Mouse (Mus musculus) limb, embryonic 10.5 days (tissue): ENCODE data around the gene Mfap4. TPM values are rescaled to one million over a fixed set of nuclear protein-coding genes. Genes with fewer than 3 reads are reported as not detected.

Source experiments
- DNase-seq: peaks from one replicate; pipeline ENCODE4 v3.0.0-alpha.2; 2017; ENCODE audit warnings: low spot score
- H3K27ac ChIP-seq: fragments of 300-500 bp; sonication (generic); 2 replicates; pipeline ENCODE4 v1.5.1; 2016; ENCODE audit warnings: mild to moderate bottlenecking
- H3K27me3 ChIP-seq: fragments of 300-500 bp; sonication (generic); 2 replicates; pipeline ENCODE4 v1.6.1; 2016; ENCODE audit warnings: low read depth, mild to moderate bottlenecking; ENCODE audit not compliant: poor library complexity, severe bottlenecking
- H3K36me3 ChIP-seq: fragments of 300-500 bp; sonication (generic); 2 replicates; pipeline ENCODE4 v1.6.1; 2016; ENCODE audit warnings: mild to moderate bottlenecking, moderate library complexity
- H3K4me1 ChIP-seq: fragments of 300-500 bp; sonication (generic); 2 replicates; pipeline ENCODE4 v1.6.1; 2016
- H3K4me3 ChIP-seq: fragments of 300-500 bp; sonication (generic); 2 replicates; pipeline ENCODE4 v1.5.1; 2016; ENCODE audit warnings: mild to moderate bottlenecking, moderate library complexity
- H3K9me3 ChIP-seq: fragments of 300-500 bp; sonication (generic); replicated peaks from 2 replicates; pipeline ENCODE4 v1.6.1; 2016; ENCODE audit warnings: mild to moderate bottlenecking
- WGBS: fragments of 180-500 bp; shearing (Covaris S2); methylation state at CpG from one replicate; pipeline ENCODE4 v1.1.7; 2016; 5-methylcytosine and 5-hydroxymethylcytosine counted together
- polyA plus RNA-seq: library from polyadenylated mRNA; unstranded; fragments of >200 nt; fragmentation: Nextera tagmentation; extraction: Ambion mirVana; gene quantifications from 2 replicates; pipeline ENCODE4 v1.2.1, GENCODE M21; 2016

Mfap4 gene
- polyA plus RNA-seq, 1 experiment from 2014 or later = 208 TPM

GRCm38 (mm10) chr11:61468534-61468933 is 16.7 kb upstream of the Mfap4 start:
- H3K4me1 ChIP-seq = peaks cover 10% of the 10 kb centered on the region
- H3K4me3 ChIP-seq = no peak overlapping the region
- H3K27ac ChIP-seq = no peak overlapping the region
- 90% methylated on average over 4 of the region's 4 CpGs for WGBS
- no peaks in the 10 kb centered on the region for H3K36me3 ChIP-seq
- no peaks in the 10 kb centered on the region for H3K9me3 ChIP-seq
- no peak for DNase-seq
- H3K27me3 ChIP-seq = no peaks in the 10 kb centered on the region

GRCm38 (mm10) chr11:61469317-61469917 is 15.8 kb upstream of the Mfap4 start:
- H3K36me3 ChIP-seq = no peaks in the 10 kb centered on the region
- H3K27me3 ChIP-seq = no peaks in the 10 kb centered on the region
- H3K9me3 ChIP-seq = no peaks in the 10 kb centered on the region
- H3K4me1 ChIP-seq = peaks cover 10% of the 10 kb centered on the region
- WGBS = 73% methylated on average over 7 of the region's 7 CpGs
- H3K27ac ChIP-seq = 0 out of 2 replicates have a peak overlapping the region, but pooled peaks have one; percentile 20
- DNase-seq = no peak
- H3K4me3 ChIP-seq = no peak overlapping the region

GRCm38 (mm10) chr11:61470880-61471279 is 14.4 kb upstream of the Mfap4 start:
- no peak for DNase-seq
- Histone ChIP-seq H3K4me1 (peaks cover 10% of the 10 kb centered on the region), H3K27me3 (no peaks in the 10 kb centered on the region), H3K9me3 (no peaks in the 10 kb centered on the region), H3K4me3 (no peak overlapping the region), H3K36me3 (no peaks in the 10 kb centered on the region), H3K27ac (no peak overlapping the region)

GRCm38 (mm10) chr11:61473630-61474029 is 11.6 kb upstream of the Mfap4 start:
- H3K36me3 ChIP-seq = no peaks in the 10 kb centered on the region
- no peaks in the 10 kb centered on the region for H3K27me3 ChIP-seq
- DNase-seq = no peak
- H3K4me3 ChIP-seq = no peak overlapping the region
- no peaks in the 10 kb centered on the region for H3K9me3 ChIP-seq
- H3K27ac ChIP-seq = no peak overlapping the region
- peaks cover 21% of the 10 kb centered on the region for H3K4me1 ChIP-seq
- WGBS = 82% methylated on average over 4 of the region's 4 CpGs

GRCm38 (mm10) chr11:61476786-61477382 is 8.3 kb upstream of the Mfap4 start:
- Histone ChIP-seq H3K36me3 (no peaks in the 10 kb centered on the region), H3K4me1 (peaks cover 25% of the 10 kb centered on the region), H3K4me3 (no peak overlapping the region; the same call in 1 of the 2 replicates), H3K27me3 (no peaks in the 10 kb centered on the region), H3K27ac (peak overlapping the region; percentile 7; the same call in 1 of the 2 replicates), H3K9me3 (no peaks in the 10 kb centered on the region)
- 68% methylated on average over 12 of the region's 12 CpGs for WGBS
- no peak for DNase-seq

GRCm38 (mm10) chr11:61477566-61478508 is 7.4 kb upstream of the Mfap4 start:
- whole genome bisulfite sequencing = 73% methylated on average over 17 of the region's 17 CpGs
- H3K4me1 ChIP-seq = peaks cover 28% of the 10 kb centered on the region
- no peak overlapping the region for H3K4me3 ChIP-seq
- H3K27me3 ChIP-seq = no peaks in the 10 kb centered on the region
- DNase-seq = no peak
- peak overlapping the region; percentile 21; the same call in 1 of the 2 replicates for H3K27ac ChIP-seq
- no peaks in the 10 kb centered on the region for H3K9me3 ChIP-seq
- H3K36me3 ChIP-seq = no peaks in the 10 kb centered on the region

- Histone ChIP-seq H3K36me3 (no peaks in the 10 kb centered on the region), H3K27me3 (no peaks in the 10 kb centered on the region), H3K27ac (0 out of 2 replicates have a peak overlapping the region, but pooled peaks have one; percentile 27), H3K4me3 (no peak overlapping the region), H3K4me1 (peaks cover 37% of the 10 kb centered on the region), H3K9me3 (no peaks in the 10 kb centered on the region)
- 86% methylated on average over 4 of the region's 4 CpGs for WGBS
- DNase-seq = no peak
Observed at GRCm38 (mm10) chr11:61478788-61479187, 6.4 kb upstream of the Mfap4 start.

- H3K36me3 ChIP-seq = peaks cover 2% of the 10 kb centered on the region
- H3K27me3 ChIP-seq = no peaks in the 10 kb centered on the region
- peak overlapping the region; percentile 81 for H3K27ac ChIP-seq
- no peak for DNase-seq
- 59% methylated on average over 9 of the region's 9 CpGs for WGBS
- peaks cover 64% of the 10 kb centered on the region for H3K4me1 ChIP-seq
- H3K4me3 ChIP-seq = no peak overlapping the region
- no peaks in the 10 kb centered on the region for H3K9me3 ChIP-seq
Observed at GRCm38 (mm10) chr11:61481239-61482090, 3.8 kb upstream of the Mfap4 start.

- Histone ChIP-seq H3K27me3 (no peaks in the 10 kb centered on the region), H3K4me3 (0 out of 2 replicates have a peak overlapping the region, but pooled peaks have one; percentile 12), H3K9me3 (no peaks in the 10 kb centered on the region), H3K36me3 (peaks cover 21% of the 10 kb centered on the region), H3K27ac (peak overlapping the region; percentile 97), H3K4me1 (peaks cover 70% of the 10 kb centered on the region)
- DNase-seq = peak; percentile 69
- 31% methylated on average over 13 of the region's 13 CpGs for WGBS
Observed at GRCm38 (mm10) chr11:61483226-61483845, 1.9 kb upstream of the Mfap4 start.

- Histone ChIP-seq H3K4me1 (peaks cover 72% of the 10 kb centered on the region), H3K27me3 (no peaks in the 10 kb centered on the region), H3K9me3 (no peaks in the 10 kb centered on the region), H3K27ac (peak overlapping the region; percentile 97), H3K36me3 (peaks cover 30% of the 10 kb centered on the region), H3K4me3 (peak overlapping the region; percentile 62)
- DNase-seq = no peak
- WGBS = 11% methylated on average over 10 of the region's 10 CpGs
Observed at GRCm38 (mm10) chr11:61484256-61484612, 997 bp upstream of the Mfap4 start.

GRCm38 (mm10) chr11:61485541-61486457 is 568 bp downstream of the Mfap4 start:
- peaks cover 82% of the 10 kb centered on the region for H3K4me1 ChIP-seq
- peak; percentile 50 for DNase-seq
- H3K9me3 ChIP-seq = no peaks in the 10 kb centered on the region
- H3K27ac ChIP-seq = peak overlapping the region; percentile 97
- WGBS = 44% methylated on average over 22 of the region's 22 CpGs
- peaks cover 45% of the 10 kb centered on the region for H3K36me3 ChIP-seq
- H3K27me3 ChIP-seq = no peaks in the 10 kb centered on the region
- peak overlapping the region; percentile 62 for H3K4me3 ChIP-seq
